Mouse (Mus musculus): ENCODE measurements around the gene Gm10310. TPM values are rescaled to one million over a fixed set of nuclear protein-coding genes. Genes with fewer than 3 reads are reported as not detected.
"Not testable (repeated sequence)": the region's sequence is repeated elsewhere in the genome, so short reads cannot be mapped to it uniquely, and the experiment has no call there.

Gene Gm10310
- total RNA-seq (2021) (not detected), polyA plus RNA-seq (2012; rRNA removed) (not detected in 2 replicates)
- long read RNA-seq: 0 reads

GRCm38 (mm10) chr10:129984962-129985361 is at the start of gene Gm10310:
Gm10310 (minus strand) TSS chr10:129985062.
- DNase-seq: not testable (repeated sequence)

- no peak for DNase-seq
Measured at GRCm38 (mm10) chr10:130030048-130030447, 45.2 kb upstream of the Gm10310 start, which contains the start of gene Olfr821. Olfr821 (plus strand) TSS chr10:130030348.

- no peak for DNase-seq
Measured at GRCm38 (mm10) chr10:130012321-130012720, 27.5 kb upstream of the Gm10310 start, which contains the start of gene Olfr820. Olfr820 (plus strand) TSS chr10:130012621.

- DNase-seq: not testable (repeated sequence)
Measured at GRCm38 (mm10) chr10:130005366-130005765, 20.5 kb upstream of the Gm10310 start.

- not testable (repeated sequence) for DNase-seq
Measured at GRCm38 (mm10) chr10:130004104-130004503, 19.2 kb upstream of the Gm10310 start.

- DNase-seq: not testable (repeated sequence)
Measured at GRCm38 (mm10) chr10:129981867-129982266, 3.0 kb downstream of the Gm10310 start.

- not testable (repeated sequence) for DNase-seq
Measured at GRCm38 (mm10) chr10:129976040-129976439, 8.8 kb downstream of the Gm10310 start, which contains the start of gene Olfr247. Olfr247 (minus strand) TSS chr10:129976140.

- DNase-seq: not testable (repeated sequence)
Measured at GRCm38 (mm10) chr10:129972994-129973393, 11.9 kb downstream of the Gm10310 start.

- DNase-seq: not testable (repeated sequence)
Measured at GRCm38 (mm10) chr10:129967166-129967565, 17.7 kb downstream of the Gm10310 start, which contains the start of gene Olfr819. Olfr819 (minus strand) TSS chr10:129967266.

- not testable (repeated sequence) for DNase-seq
Measured at GRCm38 (mm10) chr10:129966232-129966631, 18.6 kb downstream of the Gm10310 start.

GRCm38 (mm10) chr10:129949000-129949399 is 35.9 kb downstream of the Gm10310 start, which contains the start of gene Olfr818:
Olfr818 (minus strand) TSS chr10:129949100.
- no peak for DNase-seq

Other genes with a start within 250 kb of the Gm10310 start
- not detected for gene Olfr806, start 243.1 kb downstream of the Gm10310 start, total RNA-seq (2021)
- not detected in 2 replicates for gene Olfr806, start 243.1 kb downstream of the Gm10310 start, polyA plus RNA-seq (2012; rRNA removed)
- not detected for gene Olfr807, start 227.3 kb downstream of the Gm10310 start, total RNA-seq (2021)
- gene Olfr807, start 227.3 kb downstream of the Gm10310 start, polyA plus RNA-seq (2012; rRNA removed): not detected in 2 replicates
- not detected for gene Olfr808, start 219.6 kb downstream of the Gm10310 start, total RNA-seq (2021)
- not detected in 2 replicates for gene Olfr808, start 219.6 kb downstream of the Gm10310 start, polyA plus RNA-seq (2012; rRNA removed)
- not detected for gene Olfr809, start 210.4 kb downstream of the Gm10310 start, total RNA-seq (2021)
- not detected in 2 replicates for gene Olfr809, start 210.4 kb downstream of the Gm10310 start, polyA plus RNA-seq (2012; rRNA removed)
- not detected for gene Olfr810, start 190.1 kb downstream of the Gm10310 start, total RNA-seq (2021)
- not detected in 2 replicates for gene Olfr810, start 190.1 kb downstream of the Gm10310 start, polyA plus RNA-seq (2012; rRNA removed)
- not detected for gene Olfr811, start 180.7 kb downstream of the Gm10310 start, total RNA-seq (2021)
- gene Olfr811, start 180.7 kb downstream of the Gm10310 start, polyA plus RNA-seq (2012; rRNA removed): not detected in 2 replicates
- gene Olfr812, start 139.0 kb downstream of the Gm10310 start, total RNA-seq (2021): not detected
- gene Olfr812, start 139.0 kb downstream of the Gm10310 start, polyA plus RNA-seq (2012; rRNA removed): not detected in 2 replicates
- gene Olfr813, start 129.7 kb downstream of the Gm10310 start, total RNA-seq (2021): not detected
- gene Olfr813, start 129.7 kb downstream of the Gm10310 start, polyA plus RNA-seq (2012; rRNA removed): not detected in 2 replicates
- not detected for gene Olfr814, start 105.2 kb downstream of the Gm10310 start, total RNA-seq (2021)
- not detected in 2 replicates for gene Olfr814, start 105.2 kb downstream of the Gm10310 start, polyA plus RNA-seq (2012; rRNA removed)
- gene Olfr815, start 79.2 kb downstream of the Gm10310 start, total RNA-seq (2021): not detected
- gene Olfr815, start 79.2 kb downstream of the Gm10310 start, polyA plus RNA-seq (2012; rRNA removed): not detected in 2 replicates
- gene Olfr816, start 69.5 kb downstream of the Gm10310 start, total RNA-seq (2021): not detected
- gene Olfr816, start 69.5 kb downstream of the Gm10310 start, polyA plus RNA-seq (2012; rRNA removed): not detected in 2 replicates
- gene Olfr818, start 36.0 kb downstream of the Gm10310 start, total RNA-seq (2021): not detected
- not detected in 2 replicates for gene Olfr818, start 36.0 kb downstream of the Gm10310 start, polyA plus RNA-seq (2012; rRNA removed)
- gene Olfr819, start 17.8 kb downstream of the Gm10310 start, total RNA-seq (2021): not detected
- gene Olfr819, start 17.8 kb downstream of the Gm10310 start, polyA plus RNA-seq (2012; rRNA removed): not detected in 2 replicates
- gene Olfr247, start 8.9 kb downstream of the Gm10310 start, total RNA-seq (2021): not detected
- not detected in 2 replicates for gene Olfr247, start 8.9 kb downstream of the Gm10310 start, polyA plus RNA-seq (2012; rRNA removed)
- gene Olfr820, start 27.6 kb upstream of the Gm10310 start, total RNA-seq (2021): not detected
- not detected in 2 replicates for gene Olfr820, start 27.6 kb upstream of the Gm10310 start, polyA plus RNA-seq (2012; rRNA removed)
- not detected for gene Olfr821, start 45.3 kb upstream of the Gm10310 start, total RNA-seq (2021)
- not detected in 2 replicates for gene Olfr821, start 45.3 kb upstream of the Gm10310 start, polyA plus RNA-seq (2012; rRNA removed)
- not detected for gene Olfr822, start 86.1 kb upstream of the Gm10310 start, total RNA-seq (2021)
- not detected in 2 replicates for gene Olfr822, start 86.1 kb upstream of the Gm10310 start, polyA plus RNA-seq (2012; rRNA removed)
- gene Olfr823, start 130.3 kb upstream of the Gm10310 start, total RNA-seq (2021): not detected
- not detected in 2 replicates for gene Olfr823, start 130.3 kb upstream of the Gm10310 start, polyA plus RNA-seq (2012; rRNA removed)
- not detected for gene Olfr824, start 144.9 kb upstream of the Gm10310 start, total RNA-seq (2021)
- not detected in 2 replicates for gene Olfr824, start 144.9 kb upstream of the Gm10310 start, polyA plus RNA-seq (2012; rRNA removed)
- not detected for gene Olfr825, start 181.7 kb upstream of the Gm10310 start, total RNA-seq (2021)
- gene Olfr825, start 181.7 kb upstream of the Gm10310 start, polyA plus RNA-seq (2012; rRNA removed): not detected in 2 replicates
- not detected for gene Olfr826, start 199.1 kb upstream of the Gm10310 start, total RNA-seq (2021)
- gene Olfr826, start 199.1 kb upstream of the Gm10310 start, polyA plus RNA-seq (2012; rRNA removed): not detected in 2 replicates
- not detected for gene Olfr827, start 229.3 kb upstream of the Gm10310 start, total RNA-seq (2021)
- gene Olfr827, start 229.3 kb upstream of the Gm10310 start, polyA plus RNA-seq (2012; rRNA removed): not detected in 2 replicates